ENCODE assay signal across 12 mouse cellular contexts in the genomic region with DNA sequence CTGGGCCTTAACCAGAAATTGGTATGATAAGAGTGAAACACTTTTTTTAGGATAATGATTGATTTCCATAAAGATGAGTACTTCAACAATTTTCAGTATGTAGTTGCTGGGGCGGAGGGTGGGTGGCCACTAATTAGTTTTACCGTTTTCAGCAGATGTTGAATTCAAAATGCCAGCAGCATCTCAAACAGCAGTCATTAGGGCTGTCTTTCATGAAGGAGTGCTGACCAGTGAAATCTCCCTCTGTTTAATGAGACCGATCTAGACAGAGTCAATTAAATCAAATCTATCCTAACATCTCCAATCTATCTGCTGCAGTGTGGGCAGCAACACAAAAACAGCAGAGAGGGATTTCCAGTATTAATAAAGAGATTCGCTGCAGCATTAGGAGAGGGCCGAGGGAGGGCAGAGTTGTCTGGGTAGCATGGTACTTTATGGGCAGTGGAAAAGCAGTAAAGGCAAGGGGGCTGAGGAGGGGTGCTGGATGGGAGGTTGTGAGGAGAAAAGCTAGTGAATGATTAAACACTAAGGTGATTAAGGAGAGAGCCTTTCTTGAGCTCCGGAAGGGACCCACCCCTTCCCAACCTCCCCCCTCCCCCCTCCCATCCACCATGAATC. TPM values are rescaled to one million over a fixed set of nuclear protein-coding genes. Genes with fewer than 3 reads are reported as not detected.
DNase-seq lines count a peak whose midpoint lies in the region; ATAC-seq and TF ChIP-seq lines count a peak whose summit lies in the region.
"Had no signal": no experiment of that assay in that cellular context is flagged by ENCODE, and none has a peak within 500 bp of the region (broad histone marks: within the 10 kb centered on the region; RNA-seq: fewer than 3 reads in every experiment).

No protein-coding gene starts in this region.

- no peaks in the 10 kb centered on the region for H3K4me1 ChIP-seq in cerebellum, adult 2 months (ENCODE audit: control insufficient read depth, insufficient read depth, low read length)
- H3K4me1 ChIP-seq in forebrain, embryonic 12.5 days = peaks cover 30% of the 10 kb centered on the region
- peaks cover 40% of the 10 kb centered on the region for H3K4me1 ChIP-seq in midbrain, embryonic 10.5 days
- H3K4me1 ChIP-seq: liver, embryonic 15.5 days had no signal

- 0 out of 2 replicates have a peak, but pooled peaks have one; percentile 10 for TF ChIP-seq CTCF in cerebellum, adult 2 months (IDR thresholded peaks at IDR 0.05; ENCODE audit: borderline replicate concordance, insufficient read depth, low read depth, low read length)
- TF ChIP-seq CTCF in brain, embryonic 14.5 days (IDR thresholded peaks at IDR 0.05; ENCODE audit: borderline replicate concordance, extremely low read depth, insufficient read depth, insufficient read length) = no peak; the same call in 1 of the 2 replicates

- H3K4me3 ChIP-seq in cerebellum, adult 2 months (replicated peaks; ENCODE audit: insufficient read depth, low read depth, low read length) = peak overlapping the region; percentile 47
- H3K4me3 ChIP-seq in forebrain, embryonic 12.5 days (replicated peaks) = peak overlapping the region; percentile 25
- H3K4me3 ChIP-seq in midbrain, embryonic 10.5 days = peak overlapping the region; percentile 63
- H3K4me3 ChIP-seq: gastrocnemius, adult 2 months; liver, embryonic 15.5 days had no signal

- no peaks in the 10 kb centered on the region for H3K9me3 ChIP-seq in forebrain, embryonic 12.5 days
- no peaks in the 10 kb centered on the region for H3K9me3 ChIP-seq in midbrain, embryonic 10.5 days (replicated peaks)
- H3K9me3 ChIP-seq: liver, embryonic 15.5 days had no signal

- H3K27ac ChIP-seq in cerebellum, adult 2 months (ENCODE audit: insufficient read depth, low read length) = peak overlapping the region; percentile 65; the same call in 1 of the 2 replicates
- H3K27ac ChIP-seq in forebrain, embryonic 12.5 days = 0 out of 2 replicates have a peak overlapping the region, but pooled peaks have one; percentile 56
- no peak overlapping the region for H3K27ac ChIP-seq in midbrain, embryonic 10.5 days (replicated peaks)
- H3K27ac ChIP-seq: gastrocnemius, adult 2 months; liver, embryonic 15.5 days had no signal

- peak; percentile 30 to 37 for DNase-seq in cerebellum, adult 2 months
- DNase-seq in cerebellum, postnatal 4 days (ENCODE audit: low spot score in 2 of 2) = no peak
- peak; percentile 62 for DNase-seq in brain, embryonic 14.5 days (ENCODE audit: low read depth)
- peak; percentile 18 for DNase-seq in midbrain, embryonic 10.5 days (ENCODE audit: low spot score)
- no peak for DNase-seq in left cerebral cortex, adult 11 months (ENCODE audit: low spot score)
- no peak for DNase-seq in adrenal gland, postnatal 4 days (ENCODE audit: low spot score in 2 of 2)
- no peak for DNase-seq in liver
- DNase-seq: gastrocnemius, adult 2 months; kidney, postnatal 36 days had no signal

- H3K27me3 ChIP-seq in cerebellum, adult 2 months (ENCODE audit: control insufficient read depth, insufficient read depth, low read length) = no peaks in the 10 kb centered on the region
- 0 out of 2 replicates have a peak, but pooled peaks cover 4% of the 10 kb centered on the region for H3K27me3 ChIP-seq in forebrain, embryonic 12.5 days
- H3K27me3 ChIP-seq in midbrain, embryonic 10.5 days (ENCODE audit: low read depth, poor library complexity, severe bottlenecking) = peaks cover 28% of the 10 kb centered on the region

- TF ChIP-seq POLR2A in cerebellum, adult 2 months (IDR thresholded peaks at IDR 0.05; ENCODE audit: borderline replicate concordance, insufficient read depth, low read length) = no peak
- no peak for TF ChIP-seq POLR2A in brain, embryonic 14.5 days (IDR thresholded peaks at IDR 0.05; ENCODE audit: borderline replicate concordance, extremely low read depth, insufficient read depth, insufficient read length, poor library complexity, severe bottlenecking)

- H3K4me2 ChIP-seq in forebrain, embryonic 12.5 days = peak overlapping the region; percentile 84
- H3K4me2 ChIP-seq: liver, embryonic 15.5 days had no signal

- no peaks in the 10 kb centered on the region for H3K36me3 ChIP-seq in forebrain, embryonic 12.5 days (replicated peaks)
- H3K36me3 ChIP-seq in midbrain, embryonic 10.5 days = no peaks in the 10 kb centered on the region
- H3K36me3 ChIP-seq: liver, embryonic 15.5 days had no signal

- peak; percentile 49 for ATAC-seq in forebrain, embryonic 12.5 days (ENCODE audit: low FRiP score)
- ATAC-seq: Patski had no signal

- 18% methylated on average over 6 of the region's 6 CpGs for WGBS in cerebellum, adult 2 months
- 6% methylated on average over 6 of the region's 6 CpGs for WGBS in forebrain, embryonic 12.5 days
- WGBS in midbrain, embryonic 10.5 days = 12% methylated on average over 6 of the region's 6 CpGs

- no peak overlapping the region; the same call in 1 of the 2 replicates for H3K9ac ChIP-seq in forebrain, embryonic 12.5 days
- H3K9ac ChIP-seq: liver, embryonic 15.5 days had no signal

RNA-seq across cellular contexts. Expression of gene Slitrk1, which starts 4.5 kb away (rescaled TPM):
- polyA plus RNA-seq in cerebellum, adult 2 months (2012; rRNA removed) = 34.6 and 36.7 TPM in 2 replicates
- 17.2 and 24.4 TPM in 2 replicates for polyA plus RNA-seq in brain, embryonic 14.5 days (2012; rRNA removed)
- polyA plus RNA-seq in forebrain, embryonic 12.5 days (2016; fragmentation: Nextera tagmentation; extraction: Ambion mirVana) = 12.1 and 13.4 TPM in 2 replicates
- polyA plus RNA-seq in midbrain, embryonic 10.5 days (2016; fragmentation: Nextera tagmentation; extraction: Ambion mirVana) = 2.0 and 5.4 TPM in 2 replicates
- 1 to 10 TPM; 3.4 to 3.5 TPM for total RNA-seq in adrenal gland, postnatal 4 days (2021)
- polyA plus RNA-seq: Patski had no signal

Comparison
In these comparisons a context has a peak if more than half of its experiments do, and no peak if none do; other contexts are left out.
1. DNase-seq: peak in cerebellum, adult 2 months (2 of 2), brain, embryonic 14.5 days (single experiment) and midbrain, embryonic 10.5 days (single experiment); none in cerebellum, postnatal 4 days (0 of 2), left cerebral cortex, adult 11 months (single experiment), adrenal gland, postnatal 4 days (0 of 2) and liver (single experiment).
2. Peak in every context shown above with its lines, with median percentiles within 50 percentile points of each other: H3K4me3 ChIP-seq.